Mouse (Mus musculus) spleen, adult 2 months (tissue): ENCODE results near the gene Btg3. TPM values are rescaled to one million over a fixed set of nuclear protein-coding genes. Genes with fewer than 3 reads are reported as not detected.
A peak's percentile ranks its signal among the peaks of the same experiment; 100 is the strongest.

Experiments
- DNase-seq, 2 experiments: peaks; one replicate each; pipeline versions ENCODE4 v3.0.0 to v3.0.0-alpha.2; 2012 to 2021; ENCODE audit warnings: low spot score in 2 of 2, low read depth in 1 of 2
- H3K27ac ChIP-seq: fragments of 200-500 bp; 2 replicates; pipeline ENCODE4 v1.5.1; 2012; ENCODE audit warnings: low read length, inconsistent platforms; ENCODE audit not compliant: insufficient read depth
- H3K27me3 ChIP-seq: fragments of 200-500 bp; 2 replicates; pipeline ENCODE4 v1.6.1; 2012; ENCODE audit warnings: mild to moderate bottlenecking, moderate library complexity, low read length, inconsistent platforms; ENCODE audit not compliant: control insufficient read depth, insufficient read depth
- H3K36me3 ChIP-seq: fragments of 200-500 bp; 2 replicates; pipeline ENCODE4 v1.6.1; 2012; ENCODE audit warnings: mild to moderate bottlenecking, low read length, inconsistent platforms; ENCODE audit not compliant: control insufficient read depth, insufficient read depth
- H3K4me1 ChIP-seq: fragments of 200-500 bp; 2 replicates; pipeline ENCODE4 v1.6.1; 2011; ENCODE audit warnings: inconsistent platforms; ENCODE audit not compliant: control insufficient read depth, insufficient read depth, insufficient read length
- H3K4me3 ChIP-seq: fragments of 200-500 bp; 2 replicates; pipeline ENCODE4 v1.5.1; 2011; ENCODE audit warnings: mild to moderate bottlenecking, inconsistent platforms; ENCODE audit not compliant: insufficient read depth, insufficient read length; ENCODE audit errors: extremely low read depth
- CTCF ChIP-seq: fragments of 200-500 bp; IDR thresholded peaks from 2 replicates; pipeline ENCODE4 v1.5.1; 2011; ENCODE audit warnings: mild to moderate bottlenecking, inconsistent platforms; ENCODE audit not compliant: insufficient read depth, insufficient read length, insufficient replicate concordance; ENCODE audit errors: extremely low read depth
- POLR2A ChIP-seq: fragments of 200-500 bp; IDR thresholded peaks from 2 replicates; pipeline ENCODE4 v1.6.1; 2011; ENCODE audit warnings: low read depth, low read length, inconsistent platforms
- WGBS: fragments of 180-500 bp; shearing (Covaris S2); methylation state at CpG from one replicate; pipeline ENCODE4 v1.1.7; 2018; 5-methylcytosine and 5-hydroxymethylcytosine counted together
- polyA plus RNA-seq: library from polyadenylated mRNA; depleted of rRNA; stranded (reverse); fragments of >200 nt; gene quantifications from 2 replicates; pipeline ENCODE4 v1.2.3, GENCODE M21; 2012

The Btg3 gene
- polyA plus RNA-seq, 1 experiment = 1.6 TPM

DNA sequence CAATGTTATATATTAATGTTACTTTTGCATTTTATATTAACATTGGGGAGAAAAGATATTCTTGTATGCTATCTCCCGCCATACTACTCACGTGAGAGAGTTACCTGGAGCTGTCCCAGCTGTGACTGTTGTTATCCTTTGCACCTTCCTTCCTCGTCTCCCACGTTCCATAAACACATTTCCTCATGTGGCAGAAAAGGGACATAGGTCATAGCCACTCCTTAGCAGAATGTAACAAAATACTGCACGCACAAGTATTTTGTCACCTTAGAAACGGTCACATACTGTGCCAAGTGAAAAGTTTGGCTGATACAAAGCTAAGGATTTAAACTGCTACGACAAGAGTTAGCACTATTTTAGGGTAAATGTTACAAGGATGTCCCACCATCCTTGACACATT is 49.4 kb downstream of the Btg3 start:
- H3K4me3 ChIP-seq = no peak overlapping the region
- DNase-seq = no peak
- H3K27ac ChIP-seq = no peak overlapping the region
- no peaks in the 10 kb centered on the region for H3K36me3 ChIP-seq
- no peaks in the 10 kb centered on the region for H3K27me3 ChIP-seq
- WGBS = 91% methylated on average over 7 of the region's 7 CpGs
- TF ChIP-seq CTCF (no peak), POLR2A (no peak)
- no peaks in the 10 kb centered on the region for H3K4me1 ChIP-seq

DNA sequence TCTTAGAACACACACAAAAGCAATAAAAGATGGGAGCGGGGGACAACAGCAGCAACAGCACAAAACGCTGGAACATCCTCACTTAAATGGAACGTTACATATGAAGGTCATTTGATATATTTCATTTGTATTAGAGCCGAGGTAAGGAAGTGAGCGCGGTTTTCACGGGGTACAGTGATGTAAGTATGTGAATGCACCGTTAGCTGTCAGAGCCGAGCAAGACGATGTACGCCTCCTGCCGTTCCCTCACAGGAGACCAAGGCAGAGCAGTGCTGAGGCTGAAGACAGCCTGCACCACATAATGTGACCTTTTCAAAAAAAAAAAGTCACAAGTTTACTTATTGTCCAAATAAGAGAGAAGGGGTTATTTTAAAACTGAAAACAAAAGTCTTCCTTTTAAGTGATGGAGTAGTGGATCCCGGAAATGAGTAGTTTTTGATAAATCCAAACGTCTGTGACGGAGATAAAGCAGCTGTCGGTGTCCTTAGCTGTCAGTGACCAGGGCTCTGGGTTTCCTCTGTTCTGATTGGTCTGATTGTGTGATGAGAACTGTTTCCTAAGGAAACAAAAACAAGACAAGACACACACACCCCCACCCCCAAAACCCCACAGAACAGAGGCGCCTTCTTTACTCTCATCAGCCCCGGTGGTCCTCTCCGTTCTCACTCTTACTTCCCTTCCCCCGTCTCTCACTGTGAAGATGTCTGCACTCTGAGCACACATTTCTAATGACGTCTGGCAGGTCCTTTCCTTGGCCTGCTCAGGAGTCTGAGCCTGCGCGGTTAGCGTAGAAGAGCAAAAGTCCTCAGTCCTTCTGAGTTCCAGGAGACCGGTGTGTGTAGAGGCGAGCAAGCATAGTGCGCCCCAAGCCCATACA is 50.8 kb downstream of the Btg3 start:
- Histone ChIP-seq H3K27me3 (no peaks in the 10 kb centered on the region), H3K4me3 (no peak overlapping the region), H3K4me1 (no peaks in the 10 kb centered on the region), H3K36me3 (no peaks in the 10 kb centered on the region), H3K27ac (no peak overlapping the region)
- no peak for DNase-seq
- TF ChIP-seq CTCF (no peak), POLR2A (no peak)
- 88% methylated on average over 27 of the region's 27 CpGs for WGBS

DNA sequence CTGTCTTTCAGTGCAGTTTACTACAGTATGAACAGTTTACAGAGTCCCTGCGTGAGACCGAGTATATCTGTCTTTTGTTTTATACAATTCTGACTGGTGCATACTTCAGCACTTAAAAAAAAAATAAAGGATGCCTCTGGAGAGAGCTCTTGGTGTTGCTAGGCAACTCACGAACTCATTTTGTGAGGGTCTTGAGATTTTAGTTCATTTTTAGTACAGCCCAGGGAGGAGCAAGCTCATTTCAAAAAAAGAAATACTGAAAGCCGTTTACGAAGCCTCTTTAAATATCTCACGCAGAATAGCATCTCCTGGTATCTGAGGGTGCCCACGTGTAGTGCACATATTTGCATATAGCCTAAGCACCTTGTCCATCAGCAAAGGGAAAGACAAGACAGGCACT is 54.9 kb downstream of the Btg3 start:
- no peak overlapping the region for H3K4me3 ChIP-seq
- no peak for TF ChIP-seq CTCF
- TF ChIP-seq POLR2A = no peak
- no peaks in the 10 kb centered on the region for H3K4me1 ChIP-seq
- H3K27ac ChIP-seq = no peak overlapping the region
- no peaks in the 10 kb centered on the region for H3K36me3 ChIP-seq
- H3K27me3 ChIP-seq = no peaks in the 10 kb centered on the region
- no peak for DNase-seq
- WGBS = 79% methylated on average over 7 of the region's 7 CpGs

DNA sequence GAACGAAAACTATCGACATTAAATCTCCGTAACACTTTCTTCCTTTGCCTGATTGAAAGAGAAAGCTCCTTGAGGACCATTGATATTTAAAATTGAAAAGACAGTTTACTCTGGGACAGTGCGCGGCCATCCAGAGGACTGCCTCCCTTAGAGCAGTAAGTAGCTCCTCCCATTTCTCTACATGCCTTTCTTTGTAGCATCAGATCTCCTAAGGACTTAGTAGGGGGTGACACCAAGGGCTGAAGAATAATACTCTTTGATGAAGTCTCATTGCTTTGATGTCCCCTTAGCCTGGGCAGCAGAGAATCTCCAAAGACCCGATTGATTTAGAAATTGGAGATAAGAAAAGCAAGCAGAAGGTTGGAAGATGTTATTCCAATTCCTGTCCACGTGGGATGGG is 55.4 kb downstream of the Btg3 start:
- no peak overlapping the region for H3K4me3 ChIP-seq
- H3K27ac ChIP-seq = no peak overlapping the region
- H3K27me3 ChIP-seq = no peaks in the 10 kb centered on the region
- no peaks in the 10 kb centered on the region for H3K4me1 ChIP-seq
- H3K36me3 ChIP-seq = no peaks in the 10 kb centered on the region
- no peak for DNase-seq
- TF ChIP-seq POLR2A (no peak), CTCF (no peak)
- 51% methylated on average over 7 of the region's 7 CpGs for WGBS

DNA sequence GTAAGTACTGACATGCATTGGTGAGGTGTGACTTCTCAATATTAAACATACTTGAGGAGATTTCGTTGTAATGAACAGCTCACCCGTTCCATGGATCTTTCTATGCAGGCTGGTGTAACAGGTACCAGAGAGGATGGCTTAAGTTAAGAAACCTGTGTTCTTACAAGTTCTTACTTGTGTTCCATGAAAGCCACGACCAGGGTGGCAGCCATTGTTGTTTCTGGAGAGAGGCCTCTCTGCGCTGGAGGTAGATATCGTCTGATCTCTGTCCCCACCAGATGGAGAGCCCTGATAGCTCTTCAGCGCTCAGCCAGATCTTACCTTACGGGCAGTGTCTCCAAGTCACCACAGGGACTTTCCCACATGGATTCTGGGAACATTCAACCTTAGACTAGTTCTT is 57.3 kb downstream of the Btg3 start:
- H3K4me1 ChIP-seq = no peaks in the 10 kb centered on the region
- H3K36me3 ChIP-seq = no peaks in the 10 kb centered on the region
- H3K4me3 ChIP-seq = no peak overlapping the region
- H3K27ac ChIP-seq = no peak overlapping the region
- DNase-seq = no peak
- TF ChIP-seq CTCF (no peak), POLR2A (no peak)
- no peaks in the 10 kb centered on the region for H3K27me3 ChIP-seq
- 89% methylated on average over 7 of the region's 7 CpGs for WGBS

DNA sequence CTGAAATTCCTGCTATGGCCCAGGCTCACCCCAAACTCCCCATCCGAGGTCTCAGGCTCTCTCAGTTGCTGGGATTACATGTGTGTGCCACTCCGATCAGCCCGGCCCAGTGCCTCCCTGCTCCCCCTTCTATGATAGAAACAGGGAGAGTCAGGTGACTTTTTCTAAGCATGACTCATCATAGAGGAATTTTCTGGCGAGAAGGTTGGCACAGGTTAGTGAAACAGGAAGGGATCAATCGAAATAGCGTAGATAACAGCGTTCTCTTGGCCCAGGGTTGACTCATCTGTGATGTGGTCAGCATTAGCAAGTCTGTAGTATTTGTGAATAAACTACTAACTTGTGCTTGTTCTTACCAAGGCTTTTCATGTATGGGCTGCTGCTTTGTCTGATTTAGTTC is 59.0 kb downstream of the Btg3 start:
- Histone ChIP-seq H3K4me1 (no peaks in the 10 kb centered on the region), H3K27ac (no peak overlapping the region), H3K4me3 (no peak overlapping the region), H3K27me3 (no peaks in the 10 kb centered on the region), H3K36me3 (no peaks in the 10 kb centered on the region)
- TF ChIP-seq CTCF = no peak
- no peak for TF ChIP-seq POLR2A
- DNase-seq = no peak
- WGBS = 65% methylated on average over 7 of the region's 7 CpGs

DNA sequence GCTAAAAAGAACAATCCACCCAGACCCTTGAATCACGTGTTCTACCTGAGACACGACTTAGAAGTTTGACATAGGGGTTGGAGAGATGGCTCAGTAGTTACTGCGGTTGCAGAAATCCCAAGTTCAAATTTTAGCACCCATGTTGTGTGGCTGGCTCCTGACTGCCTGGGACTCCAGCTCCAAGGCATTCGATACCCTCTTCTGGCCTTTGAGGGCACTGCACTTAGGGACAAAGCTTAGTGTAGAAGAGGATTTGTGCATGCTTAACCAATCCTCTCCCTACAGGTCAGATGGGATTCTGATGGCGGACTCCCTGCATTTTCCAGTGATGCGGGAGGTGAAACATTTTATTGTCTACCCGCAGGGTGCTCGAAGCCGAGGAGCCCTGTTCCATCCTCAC is 60.1 kb downstream of the Btg3 start:
- no peaks in the 10 kb centered on the region for H3K27me3 ChIP-seq
- 81% methylated on average over 9 of the region's 9 CpGs for WGBS
- peak in 1 of 2 experiments; percentile 9 for DNase-seq
- no peak overlapping the region for H3K4me3 ChIP-seq
- no peaks in the 10 kb centered on the region for H3K4me1 ChIP-seq
- H3K27ac ChIP-seq = no peak overlapping the region
- peak; percentile 48; the same call in 1 of the 2 replicates for TF ChIP-seq CTCF
- no peak for TF ChIP-seq POLR2A
- H3K36me3 ChIP-seq = no peaks in the 10 kb centered on the region
